Comparison of ENCODE assay signal across 9 mouse cellular contexts in the genomic region with DNA sequence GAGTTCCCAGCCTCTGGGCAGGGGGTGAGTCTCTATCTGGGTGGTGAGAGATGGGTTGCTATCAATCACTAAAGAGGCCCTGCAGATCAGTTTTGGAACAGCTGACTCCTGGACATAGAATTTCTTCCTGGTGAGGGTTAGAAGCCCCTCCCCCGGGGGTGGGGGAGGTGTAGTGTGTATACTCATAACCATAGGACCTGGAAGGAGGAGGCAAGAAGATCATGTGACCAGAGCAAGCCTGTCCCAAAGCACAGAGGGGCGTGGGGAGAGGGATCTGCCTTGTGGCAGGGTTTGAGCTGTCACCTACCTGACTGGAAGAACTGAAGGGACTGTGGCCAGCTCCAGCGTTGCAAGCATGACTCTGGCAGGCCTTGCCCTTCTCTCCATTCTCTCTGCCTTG. TPM values are rescaled to one million over a fixed set of nuclear protein-coding genes. Genes with fewer than 3 reads are reported as not detected.
A peak's percentile ranks its signal among the peaks of the same experiment; 100 is the strongest.
DNase-seq lines count a peak whose midpoint lies in the region; ATAC-seq and TF ChIP-seq lines count a peak whose summit lies in the region.
"Had no signal": no experiment of that assay in that cellular context is flagged by ENCODE, and none has a peak within 500 bp of the region (broad histone marks: within the 10 kb centered on the region; RNA-seq: fewer than 3 reads in every experiment).

No protein-coding gene starts in this region.

- peaks cover 7% of the 10 kb centered on the region; the same call in 1 of the 2 replicates for H3K4me1 ChIP-seq in embryonic facial prominence, embryonic 14.5 days (ENCODE audit: control insufficient read depth, insufficient read depth, low read length)
- peaks cover 34% of the 10 kb centered on the region for H3K4me1 ChIP-seq in liver, embryonic 12.5 days
- H3K4me1 ChIP-seq in cerebellum, adult 2 months (ENCODE audit: control insufficient read depth, insufficient read depth, low read length) = no peaks in the 10 kb centered on the region

- H3ac ChIP-seq in C2C12 (ENCODE audit: control insufficient read depth, insufficient read length, low read depth) = no peak overlapping the region

- no peaks in the 10 kb centered on the region for H3K79me3 ChIP-seq in C2C12 (ENCODE audit: low read depth)

- no peak overlapping the region for H3K4me3 ChIP-seq in C2C12 (ENCODE audit: insufficient read depth, poor library complexity, severe bottlenecking)
- no peak overlapping the region for H3K4me3 ChIP-seq in embryonic facial prominence, embryonic 14.5 days (ENCODE audit: low read depth, low read length)
- no peak overlapping the region for H3K4me3 ChIP-seq in liver, embryonic 12.5 days
- H3K4me3 ChIP-seq in cerebellum, adult 2 months (replicated peaks; ENCODE audit: insufficient read depth, low read depth, low read length) = no peak overlapping the region
- H3K4me3 ChIP-seq: lung, embryonic 15.5 days had no signal

- no peak for DNase-seq in frontal cortex, postnatal 14 days (ENCODE audit: low spot score in 2 of 2)
- peak; percentile 18 for DNase-seq in embryonic facial prominence, embryonic 14.5 days (ENCODE audit: low spot score)
- DNase-seq in cerebellum, adult 11-12 months = no peak
- DNase-seq in cerebellum, adult 2 months = no peak
- no peak for DNase-seq in kidney, postnatal 14 days

- TF ChIP-seq CTCF in C2C12 (IDR thresholded peaks at IDR 0.05; ENCODE audit: control insufficient read depth, insufficient read depth, insufficient read length) = no peak
- no peak for TF ChIP-seq CTCF in cerebellum, adult 2 months (IDR thresholded peaks at IDR 0.05; ENCODE audit: borderline replicate concordance, insufficient read depth, low read depth, low read length)

- peaks cover 6% of the 10 kb centered on the region for H3K27me3 ChIP-seq in C2C12 (ENCODE audit: control insufficient read depth, insufficient read depth, insufficient read length)
- no peaks in the 10 kb centered on the region for H3K27me3 ChIP-seq in embryonic facial prominence, embryonic 14.5 days (replicated peaks; ENCODE audit: control insufficient read depth, insufficient read depth, low read length)
- no peaks in the 10 kb centered on the region for H3K27me3 ChIP-seq in liver, embryonic 12.5 days (replicated peaks)
- H3K27me3 ChIP-seq in cerebellum, adult 2 months (ENCODE audit: control insufficient read depth, insufficient read depth, low read length) = no peaks in the 10 kb centered on the region
- H3K27me3 ChIP-seq: lung, embryonic 15.5 days had no signal

- 32% methylated on average over 3 of the region's 3 CpGs for WGBS in embryonic facial prominence, embryonic 14.5 days
- WGBS in liver, embryonic 12.5 days (ENCODE audit: insufficient replicate concordance) = 22% methylated on average over 3 of the region's 3 CpGs
- 30% methylated on average over 3 of the region's 3 CpGs for WGBS in cerebellum, adult 2 months

- no peak for TF ChIP-seq POLR2A in cerebellum, adult 2 months (IDR thresholded peaks at IDR 0.05; ENCODE audit: borderline replicate concordance, insufficient read depth, low read length)

- H3K9ac ChIP-seq in embryonic facial prominence, embryonic 14.5 days (ENCODE audit: low read depth, low read length) = no peak overlapping the region
- H3K9ac ChIP-seq in liver, embryonic 12.5 days = no peak overlapping the region
- H3K9ac ChIP-seq: lung, embryonic 15.5 days had no signal

- peak; percentile 9 for ATAC-seq in frontal cortex, adult (ENCODE audit: low TSS enrichment)
- ATAC-seq in embryonic facial prominence, embryonic 14.5 days (ENCODE audit: low read depth) = peak; percentile 60; the same call in 1 of the 2 replicates
- peak; percentile 63 for ATAC-seq in liver, embryonic 12.5 days

- H3K79me2 ChIP-seq in C2C12 (ENCODE audit: control insufficient read depth, insufficient read depth) = no peaks in the 10 kb centered on the region

- H3K9me3 ChIP-seq in embryonic facial prominence, embryonic 14.5 days (ENCODE audit: control insufficient read depth, low read length) = no peaks in the 10 kb centered on the region
- no peaks in the 10 kb centered on the region for H3K9me3 ChIP-seq in liver, embryonic 12.5 days (replicated peaks)
- H3K9me3 ChIP-seq: lung, embryonic 15.5 days had no signal

- no peaks in the 10 kb centered on the region for H3K36me3 ChIP-seq in C2C12 (ENCODE audit: control insufficient read depth, insufficient read depth)
- H3K36me3 ChIP-seq in embryonic facial prominence, embryonic 14.5 days (ENCODE audit: control insufficient read depth, insufficient read depth, low read length) = no peaks in the 10 kb centered on the region
- H3K36me3 ChIP-seq in liver, embryonic 12.5 days = no peaks in the 10 kb centered on the region
- H3K36me3 ChIP-seq: lung, embryonic 15.5 days had no signal

- H3K4me2 ChIP-seq in embryonic facial prominence, embryonic 14.5 days (ENCODE audit: low read depth, low read length) = no peak overlapping the region
- no peak overlapping the region for H3K4me2 ChIP-seq in liver, embryonic 12.5 days
- H3K4me2 ChIP-seq: lung, embryonic 15.5 days had no signal

- no peak overlapping the region for H3K27ac ChIP-seq in embryonic facial prominence, embryonic 14.5 days (replicated peaks; ENCODE audit: low read depth, low read length)
- no peak overlapping the region for H3K27ac ChIP-seq in liver, embryonic 12.5 days
- H3K27ac ChIP-seq in cerebellum, adult 2 months (ENCODE audit: insufficient read depth, low read length) = no peak overlapping the region
- H3K27ac ChIP-seq: lung, embryonic 15.5 days had no signal

TF ChIP-seq in C2C12, 6 proteins besides CTCF, POLR2A, EP300 and RAD21:
- TF ChIP-seq MYOD1 (IDR thresholded peaks at IDR 0.05; ENCODE audit: control insufficient read depth, insufficient read length, low read depth) (no peak), CEBPB (IDR thresholded peaks at IDR 0.05; ENCODE audit: low read depth) (no peak), USF1 (IDR thresholded peaks at IDR 0.05; ENCODE audit: low read depth) (peak; percentile 28)

RNA-seq across cellular contexts. Expression of a gene that starts 18.1 kb away (rescaled TPM):
- 33.7 TPM for polyA plus RNA-seq in C2C12 (2012; fragmentation: generic; extraction: Trizol)
- 48.5 and 52.6 TPM in 2 replicates for polyA plus RNA-seq in embryonic facial prominence, embryonic 14.5 days (2014; fragmentation: Nextera tagmentation; extraction: Ambion mirVana)
- polyA plus RNA-seq in liver, embryonic 12.5 days (2016; fragmentation: Nextera tagmentation; extraction: Ambion mirVana) = 41.7 and 45.2 TPM in 2 replicates
- polyA plus RNA-seq in cerebellum, adult 2 months (2012; rRNA removed) = 27.5 and 36.2 TPM in 2 replicates

RNA-seq across cellular contexts. Expression of a gene that starts 35.9 kb away (rescaled TPM):
- 17.8 TPM for polyA plus RNA-seq in C2C12 (2012; fragmentation: generic; extraction: Trizol)
- polyA plus RNA-seq in embryonic facial prominence, embryonic 14.5 days (2014; fragmentation: Nextera tagmentation; extraction: Ambion mirVana) = 37.6 and 38.9 TPM in 2 replicates
- polyA plus RNA-seq in liver, embryonic 12.5 days (2016; fragmentation: Nextera tagmentation; extraction: Ambion mirVana) = 11.9 and 13.3 TPM in 2 replicates
- 66.7 and 67.7 TPM in 2 replicates for polyA plus RNA-seq in cerebellum, adult 2 months (2012; rRNA removed)

RNA-seq across cellular contexts. Expression of a gene that starts 59.4 kb away (rescaled TPM):
- 9.0 TPM for polyA plus RNA-seq in C2C12 (2012; fragmentation: generic; extraction: Trizol)
- polyA plus RNA-seq in embryonic facial prominence, embryonic 14.5 days (2014; fragmentation: Nextera tagmentation; extraction: Ambion mirVana) = 20.0 and 20.3 TPM in 2 replicates
- 8.2 and 10.6 TPM in 2 replicates for polyA plus RNA-seq in liver, embryonic 12.5 days (2016; fragmentation: Nextera tagmentation; extraction: Ambion mirVana)
- 56.0 and 59.1 TPM in 2 replicates for polyA plus RNA-seq in cerebellum, adult 2 months (2012; rRNA removed)

Comparison
In these comparisons a context has a peak if more than half of its experiments do, and no peak if none do; other contexts are left out.
1. ATAC-seq: peak in every context shown above with its lines; median percentile 63 in liver, embryonic 12.5 days; 60 in embryonic facial prominence, embryonic 14.5 days; 9 in frontal cortex, adult.